Mouse (Mus musculus) left cerebral cortex, postnatal 10 days (tissue): ENCODE data around the gene Mmd. TPM values are rescaled to one million over a fixed set of nuclear protein-coding genes. Genes with fewer than 3 reads are reported as not detected.

Experiments used
- DNase-seq, 2 experiments: peaks; one replicate each; pipeline ENCODE4 v3.0.0; 2021 to 2022; ENCODE audit warnings: low spot score in 2 of 2, mixed read lengths in 1 of 2; ENCODE audit errors: extremely low spot score in 1 of 2
- intact Hi-C: fragments of 180-260 bp; cut with DNase I; formaldehyde crosslinking; loops from one replicate; pipeline ENCODE4 v1.15.1; 2025
- total RNA-seq, 2 experiments: library from RNA; stranded (reverse); gene quantifications; 2 replicates each; pipeline ENCODE4 v1.2.3; 2021

Mmd gene
- total RNA-seq, 2 experiments from 2014 or later, result 222 to 235 TPM

- no peak for DNase-seq
- intact Hi-C loops, result no loop called here
Observed at GRCm38 (mm10) chr11:90324597-90324996, 75.3 kb downstream of the Mmd start.

- DNase-seq, result no peak
- intact Hi-C loops, result no loop called here
Observed at GRCm38 (mm10) chr11:90326146-90326545, 76.9 kb downstream of the Mmd start.

GRCm38 (mm10) chr11:90326836-90327235 lies 77.6 kb downstream of the Mmd start:
- intact Hi-C loops, result no loop called here
- no peak for DNase-seq

Other genes starting within 250 kb of the Mmd start
- gene Pctp, start 246.6 kb upstream of the Mmd start, total RNA-seq, result under 1 TPM; 0.75 TPM
- 10 to 100 TPM; 17.9 to 18.4 TPM for gene Tmem100, start 219.1 kb upstream of the Mmd start, total RNA-seq
- gene Gm45716, start 61.8 kb upstream of the Mmd start, total RNA-seq, result 1 to 10 TPM; 3.7 to 5.0 TPM
- gene Hlf, start 141.4 kb downstream of the Mmd start, total RNA-seq, result 10 to 100 TPM; 49.4 to 49.5 TPM